Mouse (Mus musculus): Measurements from ENCODE around the gene Rarb. TPM values are rescaled to one million over a fixed set of nuclear protein-coding genes. Genes with fewer than 3 reads are reported as not detected.

The Rarb gene
- polyA plus RNA-seq, 1 experiment from 2014 or later: 20.8 TPM

DNA sequence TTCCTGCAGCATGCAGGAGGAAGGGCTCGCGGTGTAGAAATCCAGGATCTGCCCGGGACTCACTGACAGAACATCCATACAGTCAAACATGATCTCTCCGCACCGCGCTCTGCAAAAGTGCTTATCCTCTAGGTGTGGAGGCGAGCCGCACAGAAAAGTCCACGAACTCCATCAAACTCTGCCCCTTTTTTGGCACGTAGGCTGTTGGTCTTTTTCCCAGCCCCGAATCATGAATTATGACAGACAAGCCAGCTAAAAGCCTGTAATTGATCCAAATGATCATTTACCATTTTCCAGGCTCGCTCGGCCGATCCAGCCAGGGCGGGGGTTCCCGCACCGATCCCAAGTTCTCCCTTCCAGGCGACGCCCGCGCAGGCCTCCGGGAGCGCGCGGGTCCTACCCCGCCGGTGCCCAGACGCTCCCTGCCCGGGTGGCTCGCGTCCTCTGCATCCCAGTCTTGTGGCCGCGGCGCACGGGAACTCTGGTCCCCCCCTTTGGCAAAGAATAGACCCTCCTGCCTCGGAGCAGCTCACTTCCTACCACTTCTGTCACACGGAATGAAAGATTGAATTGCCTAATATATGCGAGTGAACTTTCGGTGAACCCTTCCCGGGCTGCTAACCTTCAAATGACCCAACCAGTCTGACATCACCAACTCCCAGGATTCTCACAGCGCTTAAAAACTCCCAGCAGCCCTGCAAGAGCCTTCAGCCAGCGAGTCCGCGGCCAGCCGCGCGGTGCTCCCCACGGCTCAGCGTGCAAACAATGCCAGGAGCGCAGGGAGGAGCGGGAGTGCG lies 243.8 kb downstream of the Rarb start:
- Histone ChIP-seq H3K4me1 (replicated peaks) (peaks cover 22% of the 10 kb centered on the region), H3K4me3 (peak overlapping the region; percentile 77), H3K36me3 (no peaks in the 10 kb centered on the region), H3K27ac (ENCODE audit: poor library complexity, severe bottlenecking) (peak overlapping the region; percentile 98), H3K9me3 (replicated peaks) (no peaks in the 10 kb centered on the region), H3K9ac (peak overlapping the region; percentile 89), H3K27me3 (replicated peaks) (no peaks in the 10 kb centered on the region), H3K4me2 (peak overlapping the region; percentile 81)
- peak; percentile 89 for ATAC-seq (ENCODE audit: insufficient number of reproducible peaks, low FRiP score)
- WGBS: under 1% methylated on average over 52 of the region's 52 CpGs

DNA sequence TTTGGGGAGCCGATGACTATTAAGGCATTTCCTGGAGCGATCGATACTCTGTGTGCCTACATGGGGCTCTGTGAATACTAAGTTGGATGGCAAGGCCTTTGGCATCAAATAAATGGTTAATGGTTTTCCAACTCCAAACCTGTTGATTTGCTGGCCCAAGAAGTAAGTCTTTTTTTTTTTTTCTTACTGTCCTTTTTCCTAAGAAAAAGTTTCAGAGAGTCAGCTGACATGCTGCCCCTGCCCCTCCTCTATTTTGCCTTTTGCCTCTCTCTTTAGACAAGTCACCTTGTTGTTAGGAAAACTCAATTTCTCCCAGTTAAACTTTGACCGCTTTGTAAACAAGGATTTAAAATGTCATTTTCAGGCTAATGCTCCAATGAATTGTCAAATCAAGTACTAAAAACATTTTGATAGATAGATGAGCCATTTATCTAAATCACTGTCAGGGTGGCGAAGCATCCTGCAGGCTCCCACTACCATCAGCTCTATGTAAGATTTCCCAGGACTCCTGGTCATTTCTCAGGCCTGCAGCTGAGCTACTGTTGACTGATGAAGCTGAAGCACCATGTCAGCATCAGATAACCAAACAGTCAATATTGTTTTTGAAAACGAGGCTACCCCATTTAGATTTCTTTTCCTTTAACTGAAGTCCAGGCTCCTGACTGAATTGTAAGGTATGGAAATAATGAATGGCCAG lies 245.3 kb downstream of the Rarb start:
- peak overlapping the region; percentile 98 for H3K27ac ChIP-seq (ENCODE audit: poor library complexity, severe bottlenecking)
- H3K27me3 ChIP-seq (replicated peaks): no peaks in the 10 kb centered on the region
- peak overlapping the region; percentile 77 for H3K4me3 ChIP-seq

GRCm38 (mm10) chr14:16572755-16573340 lies 246.1 kb downstream of the Rarb start:
- peak overlapping the region; percentile 40 for H3K27ac ChIP-seq (ENCODE audit: poor library complexity, severe bottlenecking)
- peaks cover 32% of the 10 kb centered on the region for H3K4me1 ChIP-seq (replicated peaks)
- H3K4me3 ChIP-seq: peak overlapping the region; percentile 77
- peak overlapping the region; percentile 81 for H3K4me2 ChIP-seq
- no peaks in the 10 kb centered on the region for H3K27me3 ChIP-seq (replicated peaks)
- peak overlapping the region; percentile 89 for H3K9ac ChIP-seq
- no peak for ATAC-seq (ENCODE audit: insufficient number of reproducible peaks, low FRiP score)
- no peaks in the 10 kb centered on the region for H3K9me3 ChIP-seq (replicated peaks)
- no peaks in the 10 kb centered on the region for H3K36me3 ChIP-seq
- WGBS: 7% methylated on average over 8 of the region's 8 CpGs

More for the DNA sequence above, 245.3 kb downstream of the Rarb start:
- peaks cover 32% of the 10 kb centered on the region for H3K4me1 ChIP-seq (replicated peaks)
- H3K9ac ChIP-seq: peak overlapping the region; percentile 89
- 26% methylated on average over 6 of the region's 6 CpGs for WGBS
- H3K4me2 ChIP-seq: peak overlapping the region; percentile 81
- no peaks in the 10 kb centered on the region for H3K36me3 ChIP-seq
- ATAC-seq (ENCODE audit: insufficient number of reproducible peaks, low FRiP score): no peak
- H3K9me3 ChIP-seq (replicated peaks): no peaks in the 10 kb centered on the region

- Histone ChIP-seq H3K27me3 (replicated peaks) (no peaks in the 10 kb centered on the region), H3K4me1 (replicated peaks) (peaks cover 45% of the 10 kb centered on the region), H3K9me3 (replicated peaks) (no peaks in the 10 kb centered on the region), H3K27ac (ENCODE audit: poor library complexity, severe bottlenecking) (no peak overlapping the region), H3K36me3 (no peaks in the 10 kb centered on the region), H3K9ac (no peak overlapping the region), H3K4me3 (no peak overlapping the region), H3K4me2 (no peak overlapping the region)
- no peak for ATAC-seq (ENCODE audit: insufficient number of reproducible peaks, low FRiP score)
- WGBS: 28% methylated on average over 7 of the region's 7 CpGs
Observed at GRCm38 (mm10) chr14:16569506-16570001, 249.4 kb downstream of the Rarb start.

DNA sequence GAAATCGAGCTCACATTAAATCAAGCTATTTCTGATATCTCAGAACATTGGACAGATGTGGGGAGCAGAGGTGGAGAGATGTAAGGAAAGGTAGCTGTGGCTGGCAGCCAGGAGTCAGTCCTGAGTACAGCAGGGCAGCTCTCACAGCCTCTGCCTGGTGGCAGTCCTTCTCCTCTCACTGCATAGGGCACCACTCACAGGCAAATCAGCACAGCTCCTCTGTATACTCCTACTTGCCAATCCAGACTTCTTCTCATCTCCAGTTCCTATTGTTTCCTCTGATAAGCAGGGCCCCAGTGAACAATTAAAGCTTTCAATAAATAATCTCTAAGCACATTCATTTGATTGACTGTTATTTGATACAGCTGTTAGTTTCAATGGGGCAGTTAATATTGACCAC lies 252.0 kb downstream of the Rarb start:
- Histone ChIP-seq H3K4me3 (no peak overlapping the region), H3K27me3 (replicated peaks) (no peaks in the 10 kb centered on the region), H3K4me1 (replicated peaks) (peaks cover 49% of the 10 kb centered on the region), H3K9me3 (replicated peaks) (no peaks in the 10 kb centered on the region), H3K9ac (no peak overlapping the region), H3K36me3 (no peaks in the 10 kb centered on the region), H3K27ac (ENCODE audit: poor library complexity, severe bottlenecking) (no peak overlapping the region), H3K4me2 (no peak overlapping the region)
- no peak for ATAC-seq (ENCODE audit: insufficient number of reproducible peaks, low FRiP score)
- 67% methylated on average over 1 of the region's 1 CpGs for WGBS

DNA sequence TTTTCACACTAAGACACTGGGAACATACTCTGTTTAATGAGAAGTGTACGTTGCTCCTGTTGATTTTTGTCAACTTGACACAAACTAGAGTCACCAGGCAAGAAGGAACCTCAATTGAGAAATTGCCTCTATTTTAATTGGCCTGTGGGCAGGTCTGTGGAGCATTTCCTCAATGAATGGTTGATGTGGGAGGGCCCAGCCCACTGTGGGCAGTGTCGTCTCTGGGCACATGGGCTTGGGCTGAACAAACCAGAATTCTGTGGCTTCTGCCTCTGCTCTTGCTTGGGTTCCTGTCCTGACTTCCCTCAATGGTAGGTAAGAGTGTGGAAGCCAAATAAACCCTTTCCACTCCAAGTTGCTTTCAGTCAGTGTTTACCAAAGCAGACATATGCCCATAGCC lies 255.0 kb downstream of the Rarb start:
- WGBS: 77% methylated on average over 2 of the region's 2 CpGs
- ATAC-seq (ENCODE audit: insufficient number of reproducible peaks, low FRiP score): no peak

GRCm38 (mm10) chr14:16561496-16562170 lies 257.3 kb downstream of the Rarb start:
- no peak overlapping the region for H3K4me2 ChIP-seq

More for the DNA sequence above, 255.0 kb downstream of the Rarb start:
- peaks cover 51% of the 10 kb centered on the region for H3K4me1 ChIP-seq (replicated peaks)
- no peak overlapping the region for H3K4me3 ChIP-seq
- no peaks in the 10 kb centered on the region for H3K27me3 ChIP-seq (replicated peaks)
- no peaks in the 10 kb centered on the region for H3K36me3 ChIP-seq
- H3K9me3 ChIP-seq (replicated peaks): no peaks in the 10 kb centered on the region
- H3K27ac ChIP-seq (ENCODE audit: poor library complexity, severe bottlenecking): no peak overlapping the region
- H3K9ac ChIP-seq: no peak overlapping the region
- no peak overlapping the region for H3K4me2 ChIP-seq

GRCm38 (mm10) chr14:16559294-16560217 lies 259.4 kb downstream of the Rarb start:
- no peaks in the 10 kb centered on the region for H3K9me3 ChIP-seq (replicated peaks)
- H3K4me1 ChIP-seq (replicated peaks): peaks cover 70% of the 10 kb centered on the region
- H3K27me3 ChIP-seq (replicated peaks): no peaks in the 10 kb centered on the region
- peak overlapping the region; percentile 29; the same call in 1 of the 2 replicates for H3K27ac ChIP-seq (ENCODE audit: poor library complexity, severe bottlenecking)
- 48% methylated on average over 12 of the region's 12 CpGs for WGBS
- H3K36me3 ChIP-seq: no peaks in the 10 kb centered on the region
- no peak for ATAC-seq (ENCODE audit: insufficient number of reproducible peaks, low FRiP score)
- no peak overlapping the region for H3K4me3 ChIP-seq
- H3K4me2 ChIP-seq: no peak overlapping the region
- H3K9ac ChIP-seq: no peak overlapping the region

More at GRCm38 (mm10) chr14:16561496-16562170, 257.3 kb downstream of the Rarb start:
- Histone ChIP-seq H3K36me3 (no peaks in the 10 kb centered on the region), H3K4me1 (replicated peaks) (peaks cover 69% of the 10 kb centered on the region), H3K9me3 (replicated peaks) (no peaks in the 10 kb centered on the region), H3K4me3 (no peak overlapping the region), H3K9ac (no peak overlapping the region), H3K27me3 (replicated peaks) (no peaks in the 10 kb centered on the region), H3K27ac (ENCODE audit: poor library complexity, severe bottlenecking) (no peak overlapping the region)
- no peak for ATAC-seq (ENCODE audit: insufficient number of reproducible peaks, low FRiP score)
- WGBS: 88% methylated on average over 6 of the region's 6 CpGs

DNA sequence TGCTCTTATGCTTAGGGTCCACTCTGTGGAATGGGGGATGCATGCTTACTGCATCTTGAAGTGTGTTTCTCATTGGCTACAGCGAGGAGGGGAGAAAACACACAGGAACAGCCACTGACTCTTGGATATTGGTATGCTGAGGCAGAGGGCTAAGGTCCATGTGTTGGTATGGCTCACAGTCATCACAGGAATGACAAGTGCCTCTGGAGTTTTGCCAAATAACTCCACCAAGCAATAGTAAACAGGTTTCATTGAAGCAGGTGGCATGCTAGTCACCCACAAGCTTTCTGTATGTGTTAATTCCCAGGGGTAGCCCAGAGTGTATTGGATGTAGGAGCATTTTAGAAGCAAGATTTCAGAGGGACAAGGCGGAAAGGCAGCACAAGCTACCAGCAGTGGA lies 260.9 kb downstream of the Rarb start:
- peaks cover 85% of the 10 kb centered on the region for H3K4me1 ChIP-seq (replicated peaks)
- no peak overlapping the region for H3K4me3 ChIP-seq
- 60% methylated on average over 2 of the region's 2 CpGs for WGBS
- H3K27me3 ChIP-seq (replicated peaks): no peaks in the 10 kb centered on the region
- peak overlapping the region; percentile 6; the same call in 1 of the 2 replicates for H3K27ac ChIP-seq (ENCODE audit: poor library complexity, severe bottlenecking)
- no peaks in the 10 kb centered on the region for H3K36me3 ChIP-seq
- H3K9me3 ChIP-seq (replicated peaks): no peaks in the 10 kb centered on the region
- no peak for ATAC-seq (ENCODE audit: insufficient number of reproducible peaks, low FRiP score)
- no peak overlapping the region for H3K4me2 ChIP-seq
- H3K9ac ChIP-seq: no peak overlapping the region

All from heart, embryonic 12.5 days (tissue).